Mouse (Mus musculus): ENCODE measurements around the gene Lrp4.

DNA sequence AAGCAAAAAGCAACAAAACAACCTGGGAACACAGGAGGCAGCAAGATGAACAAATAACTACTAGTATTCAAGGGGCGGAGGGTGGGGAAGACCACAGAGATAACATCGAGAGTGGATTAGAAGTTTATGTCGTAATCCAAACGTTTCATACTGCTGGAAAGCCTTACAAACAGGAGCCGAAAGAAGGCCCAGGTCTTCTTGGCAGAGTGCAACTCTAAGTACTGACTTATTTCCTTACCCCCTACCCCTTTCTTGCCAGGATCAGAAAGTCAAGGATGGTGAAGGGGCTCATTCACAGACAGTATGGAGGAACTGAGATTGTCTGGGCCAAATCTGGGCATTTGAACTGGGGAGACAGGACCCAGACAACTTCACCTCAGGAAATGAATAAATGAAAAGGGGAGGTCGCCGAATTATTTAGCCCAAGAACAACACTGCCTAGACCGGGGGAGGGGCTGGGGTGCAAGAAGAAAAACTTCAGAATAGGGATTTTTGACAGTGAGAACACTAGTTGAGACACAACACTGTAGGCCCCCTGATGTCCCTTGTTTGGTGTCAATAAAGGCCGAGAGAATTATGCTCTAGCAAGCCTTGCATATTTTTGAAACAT lies 715 bp upstream of the Lrp4 start:
- no peak for TF ChIP-seq CTCF (IDR thresholded peaks at IDR 0.05; ENCODE audit: insufficient read depth, low read depth, low read length)
- no peak for TF ChIP-seq POLR2A (IDR thresholded peaks at IDR 0.05; ENCODE audit: insufficient read depth, low read depth, low read length)

Measured in olfactory bulb, adult 2 months (tissue).